Mouse (Mus musculus) neural tube, embryonic 14.5 days (tissue): ENCODE measurements around the gene Grb7. TPM values are rescaled to one million over a fixed set of nuclear protein-coding genes. Genes with fewer than 3 reads are reported as not detected.

Experiments
- ATAC-seq: fragments of 200-750 bp; cut with Nextera tagmentation; 2 replicates; pipeline ENCODE4 v1.8.0; 2017; ENCODE audit warnings: low read depth, mild to moderate bottlenecking, moderate TSS enrichment, moderate library complexity
- H3K27ac ChIP-seq: fragments of 300-500 bp; sonication (generic); 2 replicates; pipeline ENCODE4 v1.5.1; 2014; ENCODE audit warnings: low read depth, mild to moderate bottlenecking, control low read depth, low read length, moderate library complexity, mixed read lengths
- H3K27me3 ChIP-seq: fragments of 300-500 bp; sonication (generic); 2 replicates; pipeline ENCODE4 v1.6.1; 2014; ENCODE audit warnings: low read length; ENCODE audit not compliant: control insufficient read depth, insufficient read depth
- H3K36me3 ChIP-seq: fragments of 300-500 bp; sonication (generic); 2 replicates; pipeline ENCODE4 v1.6.1; 2014; ENCODE audit warnings: low read length, mixed read lengths; ENCODE audit not compliant: control insufficient read depth, insufficient read depth
- H3K4me1 ChIP-seq: fragments of 300-500 bp; sonication (generic); 2 replicates; pipeline ENCODE4 v1.6.1; 2014; ENCODE audit warnings: low read length; ENCODE audit not compliant: control insufficient read depth, insufficient read depth
- H3K4me2 ChIP-seq: fragments of 300-500 bp; sonication (generic); 2 replicates; pipeline ENCODE4 v1.6.1; 2014; ENCODE audit warnings: mild to moderate bottlenecking, low read depth, low read length, control low read depth
- H3K4me3 ChIP-seq: fragments of 300-500 bp; sonication (generic); 2 replicates; pipeline ENCODE4 v1.5.1; 2014; ENCODE audit warnings: low read depth, low read length, control low read depth, mixed read lengths
- H3K9ac ChIP-seq: fragments of 300-500 bp; sonication (generic); replicated peaks from 2 replicates; pipeline ENCODE4 v1.6.1; 2014; ENCODE audit warnings: low read depth, mild to moderate bottlenecking, control low read depth, low read length, mixed read lengths
- H3K9me3 ChIP-seq: fragments of 300-500 bp; sonication (generic); 2 replicates; pipeline ENCODE4 v1.6.1; 2016; ENCODE audit warnings: low read length; ENCODE audit not compliant: control insufficient read depth
- WGBS: fragments of 180-500 bp; shearing (Covaris S2); extraction: QIAGEN DNeasy Blood & Tissue Kit; methylation state at CpG from one replicate; pipeline ENCODE4 v1.1.7; 2014; 5-methylcytosine and 5-hydroxymethylcytosine counted together
- polyA plus RNA-seq: library from polyadenylated mRNA; unstranded; fragments of >200 nt; fragmentation: Nextera tagmentation; extraction: Ambion mirVana; gene quantifications from 2 replicates; pipeline ENCODE4 v1.2.1, GENCODE M21; 2014

The Grb7 gene
- 0.86 and 0.97 TPM in 2 replicates for polyA plus RNA-seq

DNA sequence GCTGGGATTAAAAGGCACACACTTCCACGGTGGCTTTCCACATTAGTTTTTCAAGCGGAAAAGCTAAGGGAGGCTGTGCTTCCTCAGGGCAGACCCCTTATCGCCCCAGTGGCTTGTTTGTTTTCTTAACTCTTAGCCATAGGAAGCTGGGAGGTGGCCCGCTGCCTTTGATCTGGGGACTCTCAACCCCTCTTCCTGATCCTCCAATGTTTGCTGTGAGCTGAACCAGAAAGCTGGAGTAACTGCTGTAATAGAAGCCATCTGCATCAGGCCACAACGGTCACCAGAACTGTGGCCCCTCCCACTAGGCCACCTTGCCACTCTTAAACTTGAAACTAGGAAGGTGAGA is at the start of gene Grb7:
Gene Grb7 (plus strand): TSS at position 182 of the 349 bp plus-strand sequence.
- no peak for ATAC-seq
- H3K4me1 ChIP-seq: no peaks in the 10 kb centered on the region
- H3K27me3 ChIP-seq: peaks cover 7% of the 10 kb centered on the region; the same call in 1 of the 2 replicates
- H3K9me3 ChIP-seq: no peaks in the 10 kb centered on the region
- H3K4me3 ChIP-seq: no peak within 1 kb of the TSS
- H3K36me3 ChIP-seq: no peaks in the 10 kb centered on the region
- 20% methylated on average over 5 of the region's 5 CpGs for WGBS
- H3K27ac ChIP-seq: no peak within 1 kb of the TSS
- H3K4me2 ChIP-seq: peak within 1 kb of the TSS; percentile 3; the same call in 1 of the 2 replicates
- no peak within 1 kb of the TSS for H3K9ac ChIP-seq

- no peak overlapping the region for H3K9ac ChIP-seq
- ATAC-seq: no peak
- no peaks in the 10 kb centered on the region for H3K27me3 ChIP-seq
- no peaks in the 10 kb centered on the region for H3K9me3 ChIP-seq
- 91% methylated on average over 7 of the region's 7 CpGs for WGBS
- no peak overlapping the region for H3K4me3 ChIP-seq
- no peaks in the 10 kb centered on the region for H3K36me3 ChIP-seq
- peaks cover 6% of the 10 kb centered on the region; the same call in 1 of the 2 replicates for H3K4me1 ChIP-seq
- H3K27ac ChIP-seq: no peak overlapping the region
- no peak overlapping the region for H3K4me2 ChIP-seq
These were observed 48.2 kb upstream of the Grb7 start for GRCm38 (mm10) chr11:98397946-98398345.

GRCm38 (mm10) chr11:98400161-98400726 is 46.0 kb upstream of the Grb7 start, which contains the start of gene Pgap3:
Gene Pgap3 (minus strand): TSS chr11:98400490.
- H3K4me2 ChIP-seq: peak within 1 kb of the TSS; percentile 79
- peaks cover 6% of the 10 kb centered on the region; the same call in 1 of the 2 replicates for H3K4me1 ChIP-seq
- ATAC-seq: peak; percentile 93
- no peaks in the 10 kb centered on the region for H3K9me3 ChIP-seq
- H3K4me3 ChIP-seq: peak within 1 kb of the TSS; percentile 50
- H3K27me3 ChIP-seq: no peaks in the 10 kb centered on the region
- H3K27ac ChIP-seq: peak within 1 kb of the TSS; percentile 90
- H3K9ac ChIP-seq: peak within 1 kb of the TSS; percentile 69
- under 1% methylated on average over 40 of the region's 40 CpGs for WGBS
- H3K36me3 ChIP-seq: no peaks in the 10 kb centered on the region

- Histone ChIP-seq H3K27ac (peak overlapping the region; percentile 90), H3K27me3 (no peaks in the 10 kb centered on the region), H3K4me3 (peak overlapping the region; percentile 50), H3K9ac (peak overlapping the region; percentile 69), H3K9me3 (no peaks in the 10 kb centered on the region), H3K4me1 (peaks cover 6% of the 10 kb centered on the region; the same call in 1 of the 2 replicates), H3K36me3 (no peaks in the 10 kb centered on the region), H3K4me2 (peak overlapping the region; percentile 79)
- 56% methylated on average over 3 of the region's 3 CpGs for WGBS
- ATAC-seq: no peak; the same call in 1 of the 2 replicates
These were observed 45.4 kb upstream of the Grb7 start for GRCm38 (mm10) chr11:98400816-98401215.

DNA sequence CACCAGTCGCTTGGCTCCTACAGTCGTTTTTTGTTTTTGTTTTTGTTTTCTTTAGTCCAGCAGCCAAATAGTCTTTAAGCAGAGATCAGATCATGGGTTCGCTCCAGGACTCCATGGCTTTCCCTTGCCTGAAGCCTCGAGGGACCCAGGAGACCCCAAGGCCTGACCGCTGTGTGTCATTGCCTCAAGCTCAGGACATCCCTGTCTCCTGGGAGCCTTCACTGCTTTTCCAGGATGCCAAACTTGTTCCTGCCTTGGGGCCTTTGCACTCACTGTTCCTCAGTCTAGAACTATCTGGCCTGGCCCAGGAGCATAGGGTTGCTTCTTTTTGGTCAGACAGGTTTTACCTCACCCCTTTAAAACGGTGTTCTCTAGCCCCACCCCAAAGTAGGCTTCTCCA is 39.6 kb upstream of the Grb7 start:
- Histone ChIP-seq H3K9me3 (no peaks in the 10 kb centered on the region), H3K4me3 (no peak overlapping the region), H3K36me3 (no peaks in the 10 kb centered on the region), H3K27ac (no peak overlapping the region), H3K4me2 (no peak overlapping the region), H3K9ac (no peak overlapping the region), H3K4me1 (no peaks in the 10 kb centered on the region), H3K27me3 (peaks cover 3% of the 10 kb centered on the region; the same call in 1 of the 2 replicates)
- no peak for ATAC-seq
- 79% methylated on average over 6 of the region's 6 CpGs for WGBS

DNA sequence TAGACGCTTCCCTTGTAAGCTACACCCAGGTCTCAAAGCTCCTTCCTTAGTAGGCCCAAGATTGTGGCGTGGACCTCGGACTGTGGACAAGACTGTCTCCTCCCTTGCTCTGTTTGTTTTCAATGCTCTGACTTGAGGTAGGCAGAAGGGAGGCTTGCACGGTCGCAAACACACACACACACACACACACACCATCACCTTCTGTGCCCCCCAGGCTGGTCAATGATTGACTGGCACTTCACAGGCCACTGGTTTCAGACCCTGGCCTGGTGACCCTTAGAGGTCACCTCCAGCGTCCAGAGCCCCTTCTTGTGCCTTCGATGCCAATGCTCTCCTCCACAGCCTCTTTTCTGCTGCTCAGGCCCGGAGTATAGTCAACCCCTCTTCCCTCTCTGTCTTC is 37.3 kb upstream of the Grb7 start:
- Histone ChIP-seq H3K4me1 (peaks cover 10% of the 10 kb centered on the region), H3K9me3 (no peaks in the 10 kb centered on the region), H3K27me3 (peaks cover 10% of the 10 kb centered on the region), H3K36me3 (no peaks in the 10 kb centered on the region), H3K4me3 (no peak overlapping the region), H3K9ac (no peak overlapping the region), H3K27ac (no peak overlapping the region), H3K4me2 (0 out of 2 replicates have a peak overlapping the region, but pooled peaks have one; percentile 2)
- no peak for ATAC-seq
- 58% methylated on average over 8 of the region's 8 CpGs for WGBS

GRCm38 (mm10) chr11:98409341-98409822 is 36.8 kb upstream of the Grb7 start:
- H3K36me3 ChIP-seq: no peaks in the 10 kb centered on the region
- no peak overlapping the region for H3K9ac ChIP-seq
- no peak overlapping the region for H3K4me3 ChIP-seq
- peaks cover 14% of the 10 kb centered on the region for H3K4me1 ChIP-seq
- WGBS: 2% methylated on average over 10 of the region's 10 CpGs
- no peak overlapping the region for H3K27ac ChIP-seq
- H3K27me3 ChIP-seq: peaks cover 10% of the 10 kb centered on the region
- peak; percentile 67; the same call in 1 of the 2 replicates for ATAC-seq
- no peak overlapping the region; the same call in 1 of the 2 replicates for H3K4me2 ChIP-seq
- H3K9me3 ChIP-seq: no peaks in the 10 kb centered on the region

DNA sequence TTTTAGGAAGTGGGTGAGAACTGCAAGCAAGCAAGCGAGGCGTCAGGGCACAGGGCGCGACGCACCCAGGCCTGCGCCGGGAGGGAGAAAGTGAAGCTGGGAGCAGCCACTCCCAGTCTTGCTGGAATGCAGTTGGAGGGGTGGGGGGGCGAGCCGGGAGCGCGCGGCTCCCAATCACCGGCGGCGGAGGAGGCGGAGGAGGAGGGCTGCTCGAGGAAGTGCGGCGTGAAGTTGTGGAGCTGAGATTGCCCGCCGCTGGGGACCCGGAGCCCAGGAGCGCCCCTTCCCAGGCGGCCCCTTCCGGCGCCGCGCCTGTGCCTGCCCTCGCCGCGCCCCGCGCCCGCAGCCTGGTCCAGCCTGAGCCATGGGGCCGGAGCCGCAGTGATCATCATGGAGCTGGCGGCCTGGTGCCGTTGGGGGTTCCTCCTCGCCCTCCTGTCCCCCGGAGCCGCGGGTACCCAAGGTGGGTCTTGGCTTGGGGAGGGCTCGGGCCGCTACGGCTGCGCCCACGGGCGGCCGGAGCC is 33.9 kb upstream of the Grb7 start, which contains the start of gene Erbb2:
Gene Erbb2 (plus strand): TSS at position 198 of the 524 bp plus-strand sequence.
- Histone ChIP-seq H3K9me3 (no peaks in the 10 kb centered on the region), H3K4me3 (peak within 1 kb of the TSS; percentile 54), H3K27ac (peak within 1 kb of the TSS; percentile 63; the same call in 1 of the 2 replicates), H3K36me3 (no peaks in the 10 kb centered on the region), H3K9ac (peak within 1 kb of the TSS; percentile 63), H3K4me1 (peaks cover 14% of the 10 kb centered on the region), H3K27me3 (peaks cover 10% of the 10 kb centered on the region), H3K4me2 (peak within 1 kb of the TSS; percentile 94)
- WGBS: under 1% methylated on average over 22 of the region's 49 CpGs
- ATAC-seq: peak; percentile 70

DNA sequence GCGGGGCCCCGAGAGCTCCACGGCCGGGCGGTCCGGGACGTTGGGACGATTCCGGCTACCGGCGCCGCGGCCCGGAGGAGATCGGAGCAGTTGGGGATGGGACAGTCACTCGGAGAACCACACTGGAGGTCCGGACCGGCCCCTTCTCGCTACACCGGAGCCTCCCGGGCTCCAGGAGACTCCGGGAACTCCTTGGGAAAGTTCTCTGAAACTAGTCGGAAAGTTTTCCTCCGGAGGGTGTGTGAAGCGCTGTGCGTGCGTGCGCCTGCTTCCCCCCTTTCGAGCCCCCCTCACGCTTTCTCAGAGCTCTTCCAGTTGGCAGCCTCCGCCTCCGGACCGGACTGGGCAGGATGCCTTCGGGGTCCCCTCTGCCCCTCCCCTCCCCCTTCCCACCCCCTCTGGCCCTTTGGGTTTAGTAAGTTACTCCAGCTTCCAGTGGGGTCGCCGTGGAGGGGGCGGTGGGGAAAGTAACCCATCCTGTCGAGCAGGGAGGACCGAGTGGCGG is 33.3 kb upstream of the Grb7 start:
- ATAC-seq: peak; percentile 71; the same call in 1 of the 2 replicates
- no peaks in the 10 kb centered on the region for H3K36me3 ChIP-seq
- peak overlapping the region; percentile 94 for H3K4me2 ChIP-seq
- WGBS: under 1% methylated on average over 39 of the region's 40 CpGs
- peaks cover 10% of the 10 kb centered on the region for H3K27me3 ChIP-seq
- H3K9me3 ChIP-seq: no peaks in the 10 kb centered on the region
- peak overlapping the region; percentile 63 for H3K9ac ChIP-seq
- peak overlapping the region; percentile 63; the same call in 1 of the 2 replicates for H3K27ac ChIP-seq
- peaks cover 14% of the 10 kb centered on the region for H3K4me1 ChIP-seq
- H3K4me3 ChIP-seq: peak overlapping the region; percentile 54
